Mouse (Mus musculus): ENCODE data around the gene Bhmt2.

Gene Bhmt2

GRCm38 (mm10) chr13:93674131-93674561 is at the start of gene Bhmt2, which contains the start of gene Dmgdh:
Bhmt2 (minus strand) TSS chr13:93674302.
Dmgdh (plus strand) TSS chr13:93674433.
- DNase-seq = no peak

GRCm38 (mm10) chr13:93723455-93723854 is 49.4 kb upstream of the Bhmt2 start:
- no peak for DNase-seq

- no peak for DNase-seq
These were observed 47.8 kb upstream of the Bhmt2 start for GRCm38 (mm10) chr13:93721916-93722315.

GRCm38 (mm10) chr13:93718948-93719347 is 44.8 kb upstream of the Bhmt2 start:
- DNase-seq = peak; percentile 82

- DNase-seq = no peak
These were observed 43.0 kb upstream of the Bhmt2 start for GRCm38 (mm10) chr13:93717113-93717512.

- DNase-seq = no peak
These were observed 39.7 kb upstream of the Bhmt2 start for GRCm38 (mm10) chr13:93713826-93714225.

- no peak for DNase-seq
These were observed 38.3 kb upstream of the Bhmt2 start for GRCm38 (mm10) chr13:93712362-93712761.

- no peak for DNase-seq
These were observed 37.1 kb upstream of the Bhmt2 start for GRCm38 (mm10) chr13:93711226-93711625.

- no peak for DNase-seq
These were observed 36.2 kb upstream of the Bhmt2 start for GRCm38 (mm10) chr13:93710325-93710724.

- DNase-seq = no peak
These were observed 33.2 kb upstream of the Bhmt2 start for GRCm38 (mm10) chr13:93707271-93707670.

GRCm38 (mm10) chr13:93705697-93706096 is 31.6 kb upstream of the Bhmt2 start:
- no peak for DNase-seq

- DNase-seq = no peak
These were observed 24.8 kb upstream of the Bhmt2 start for GRCm38 (mm10) chr13:93698866-93699265.

- DNase-seq = no peak
These were observed 16.7 kb upstream of the Bhmt2 start for GRCm38 (mm10) chr13:93690821-93691220.

- no peak for DNase-seq
These were observed 15.5 kb upstream of the Bhmt2 start for GRCm38 (mm10) chr13:93689566-93689965.

- no peak for DNase-seq
These were observed 13.2 kb upstream of the Bhmt2 start for GRCm38 (mm10) chr13:93687321-93687720.

GRCm38 (mm10) chr13:93685226-93685625 is 11.1 kb upstream of the Bhmt2 start:
- no peak for DNase-seq

- DNase-seq = no peak
These were observed 9.2 kb upstream of the Bhmt2 start for GRCm38 (mm10) chr13:93683336-93683735.

- DNase-seq = no peak
These were observed 2.8 kb upstream of the Bhmt2 start for GRCm38 (mm10) chr13:93676864-93677263.

- no peak for DNase-seq
These were observed 806 bp downstream of the Bhmt2 start for GRCm38 (mm10) chr13:93673296-93673695.

GRCm38 (mm10) chr13:93672371-93672770 is 1.7 kb downstream of the Bhmt2 start:
- no peak for DNase-seq

- DNase-seq = no peak
These were observed 6.5 kb downstream of the Bhmt2 start for GRCm38 (mm10) chr13:93667586-93667985.

GRCm38 (mm10) chr13:93657941-93658340 is 16.2 kb downstream of the Bhmt2 start:
- DNase-seq = no peak

- DNase-seq = no peak
These were observed 20.7 kb downstream of the Bhmt2 start for GRCm38 (mm10) chr13:93653382-93653781.

- DNase-seq = no peak
These were observed 25.5 kb downstream of the Bhmt2 start for GRCm38 (mm10) chr13:93648387-93649130.

GRCm38 (mm10) chr13:93639636-93640035 is 34.5 kb downstream of the Bhmt2 start:
- no peak for DNase-seq
